Mouse (Mus musculus) embryonic facial prominence, embryonic 15.5 days (tissue): ENCODE results near the gene Hykk. TPM values are rescaled to one million over a fixed set of nuclear protein-coding genes. Genes with fewer than 3 reads are reported as not detected.

Experiments
- ATAC-seq: fragments of 200-750 bp; cut with Nextera tagmentation; 2 replicates; pipeline ENCODE4 v1.8.0; 2017; ENCODE audit warnings: low read depth, moderate TSS enrichment; ENCODE audit not compliant: insufficient number of reproducible peaks, low FRiP score, low TSS enrichment
- H3K27ac ChIP-seq: fragments of 300-500 bp; sonication (generic); replicated peaks from 2 replicates; pipeline ENCODE4 v1.5.1; 2015; ENCODE audit warnings: mild to moderate bottlenecking, inconsistent platforms
- H3K27me3 ChIP-seq: fragments of 300-500 bp; sonication (generic); 2 replicates; pipeline ENCODE4 v1.6.1; 2015; ENCODE audit warnings: inconsistent platforms
- H3K36me3 ChIP-seq: fragments of 300-500 bp; sonication (generic); 2 replicates; pipeline ENCODE4 v1.6.1; 2015; ENCODE audit warnings: mild to moderate bottlenecking, inconsistent platforms
- H3K4me1 ChIP-seq: fragments of 300-500 bp; sonication (generic); 2 replicates; pipeline ENCODE4 v1.6.1; 2015; ENCODE audit warnings: inconsistent platforms
- H3K4me2 ChIP-seq: fragments of 300-500 bp; sonication (generic); replicated peaks from 2 replicates; pipeline ENCODE4 v1.6.1; 2015; ENCODE audit warnings: mild to moderate bottlenecking, inconsistent platforms
- H3K4me3 ChIP-seq: fragments of 300-500 bp; sonication (generic); replicated peaks from 2 replicates; pipeline ENCODE4 v1.5.1; 2015; ENCODE audit warnings: mild to moderate bottlenecking, inconsistent platforms
- H3K9ac ChIP-seq: fragments of 300-500 bp; sonication (generic); 2 replicates; pipeline ENCODE4 v1.6.1; 2015; ENCODE audit warnings: inconsistent platforms
- H3K9me3 ChIP-seq: fragments of 300-500 bp; sonication (generic); replicated peaks from 2 replicates; pipeline ENCODE4 v1.6.1; 2016; ENCODE audit warnings: inconsistent platforms
- whole genome bisulfite sequencing: fragments of 180-500 bp; shearing (Covaris S2); methylation state at CpG from one replicate; pipeline ENCODE4 v1.1.7; 2015; 5-methylcytosine and 5-hydroxymethylcytosine counted together
- polyA plus RNA-seq: library from polyadenylated mRNA; unstranded; fragments of >200 nt; fragmentation: Nextera tagmentation; extraction: Ambion mirVana; gene quantifications from 2 replicates; pipeline ENCODE4 v1.2.1, GENCODE M21; 2015

Gene Hykk
- 4.7 and 5.4 TPM in 2 replicates for polyA plus RNA-seq

DNA sequence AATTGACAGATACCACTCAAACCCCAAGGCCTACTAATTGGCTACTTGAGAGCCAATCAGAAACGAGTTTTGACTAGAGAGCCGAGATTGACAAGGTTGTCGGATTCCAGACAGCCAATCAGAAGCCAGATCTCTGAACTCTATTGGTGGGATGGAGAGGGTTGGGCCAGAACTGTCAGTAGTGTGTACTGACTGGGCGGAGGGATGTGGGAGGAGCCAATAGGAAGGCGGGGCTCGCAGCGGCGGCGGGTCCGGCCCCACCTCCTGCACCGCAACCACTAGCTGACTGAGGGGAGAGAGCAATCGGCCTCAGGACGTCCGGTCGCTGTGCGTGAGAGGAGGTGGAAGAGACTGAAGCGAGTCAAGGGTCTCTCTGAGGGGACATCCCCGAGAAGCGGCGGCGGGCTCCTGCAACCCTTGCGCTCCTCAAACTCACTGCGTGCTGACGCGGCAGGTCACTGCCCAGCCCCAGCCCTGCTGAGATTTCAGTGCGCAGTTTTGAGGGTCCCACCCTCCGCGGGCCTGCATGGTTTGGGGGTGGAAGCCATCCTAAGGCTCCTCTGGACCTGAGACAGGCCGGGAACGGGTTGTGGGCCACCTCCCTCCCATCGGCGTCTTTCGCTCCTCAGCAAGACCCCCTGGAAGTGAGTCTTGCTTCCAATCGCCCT lies at the start of gene Hykk:
TSS of gene Hykk (plus strand) at position 274 of the 668 bp plus-strand sequence.
- peak within 1 kb of the TSS; percentile 91 for H3K4me2 ChIP-seq
- 0 out of 2 replicates have a peak, but pooled peaks cover 6% of the 10 kb centered on the region for H3K4me1 ChIP-seq
- under 1% methylated on average over 34 of the region's 34 CpGs for WGBS
- peak within 1 kb of the TSS; percentile 68 for H3K9ac ChIP-seq
- peak within 1 kb of the TSS; percentile 72 for H3K4me3 ChIP-seq
- peak; percentile 99 for ATAC-seq
- no peaks in the 10 kb centered on the region for H3K27me3 ChIP-seq
- peak within 1 kb of the TSS; percentile 82 for H3K27ac ChIP-seq
- no peaks in the 10 kb centered on the region for H3K9me3 ChIP-seq
- H3K36me3 ChIP-seq = peaks cover 2% of the 10 kb centered on the region

- Histone ChIP-seq H3K9me3 (no peaks in the 10 kb centered on the region), H3K27ac (no peak overlapping the region), H3K4me3 (no peak overlapping the region), H3K9ac (no peak overlapping the region), H3K36me3 (peaks cover 30% of the 10 kb centered on the region), H3K4me2 (no peak overlapping the region), H3K27me3 (no peaks in the 10 kb centered on the region), H3K4me1 (no peaks in the 10 kb centered on the region)
- WGBS = 95% methylated on average over 1 of the region's 1 CpGs
- no peak for ATAC-seq
These were observed 38.3 kb upstream of the Hykk start for GRCm38 (mm10) chr9:54878759-54879158.

- H3K4me1 ChIP-seq = no peaks in the 10 kb centered on the region
- H3K9me3 ChIP-seq = no peaks in the 10 kb centered on the region
- 74% methylated on average over 4 of the region's 4 CpGs for WGBS
- H3K36me3 ChIP-seq = peaks cover 47% of the 10 kb centered on the region
- H3K27me3 ChIP-seq = no peaks in the 10 kb centered on the region
- no peak overlapping the region for H3K4me2 ChIP-seq
- no peak overlapping the region for H3K27ac ChIP-seq
- no peak overlapping the region for H3K9ac ChIP-seq
- ATAC-seq = no peak
- H3K4me3 ChIP-seq = no peak overlapping the region
These were observed 25.0 kb upstream of the Hykk start for GRCm38 (mm10) chr9:54892111-54892510.

GRCm38 (mm10) chr9:54897097-54897496 lies 20.0 kb upstream of the Hykk start:
- 89% methylated on average over 3 of the region's 3 CpGs for WGBS
- H3K27me3 ChIP-seq = no peaks in the 10 kb centered on the region
- ATAC-seq = no peak
- no peaks in the 10 kb centered on the region for H3K4me1 ChIP-seq
- H3K4me2 ChIP-seq = no peak overlapping the region
- H3K9me3 ChIP-seq = no peaks in the 10 kb centered on the region
- no peak overlapping the region for H3K27ac ChIP-seq
- peaks cover 49% of the 10 kb centered on the region for H3K36me3 ChIP-seq
- H3K9ac ChIP-seq = no peak overlapping the region
- no peak overlapping the region for H3K4me3 ChIP-seq

DNA sequence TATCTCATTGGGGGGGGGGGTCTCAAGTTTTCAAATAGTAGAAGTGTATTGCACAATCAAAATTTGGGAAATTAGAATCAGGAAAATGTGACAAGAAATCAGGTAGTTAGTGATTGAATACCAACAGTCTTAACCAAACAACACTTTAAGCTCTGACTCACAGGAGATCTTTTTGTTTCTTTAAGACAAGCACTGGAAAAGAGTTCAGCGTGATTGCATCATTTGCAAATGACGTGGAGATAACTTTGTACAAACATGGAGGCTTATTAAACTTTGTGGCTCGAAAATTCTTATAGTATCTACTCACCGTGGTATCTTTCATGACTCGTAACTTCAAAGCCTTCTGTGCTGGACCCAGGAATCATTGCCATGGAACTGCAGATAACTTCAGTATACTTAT lies 7.6 kb upstream of the Hykk start:
- WGBS = 85% methylated on average over 5 of the region's 5 CpGs
- Histone ChIP-seq H3K36me3 (peaks cover 45% of the 10 kb centered on the region), H3K27ac (no peak overlapping the region), H3K9ac (no peak overlapping the region), H3K4me3 (no peak overlapping the region), H3K4me2 (no peak overlapping the region), H3K27me3 (no peaks in the 10 kb centered on the region), H3K4me1 (no peaks in the 10 kb centered on the region), H3K9me3 (no peaks in the 10 kb centered on the region)
- ATAC-seq = no peak

- Histone ChIP-seq H3K4me2 (no peak overlapping the region), H3K27me3 (no peaks in the 10 kb centered on the region), H3K27ac (no peak overlapping the region), H3K4me3 (no peak overlapping the region), H3K36me3 (peaks cover 4% of the 10 kb centered on the region; the same call in 1 of the 2 replicates), H3K9me3 (no peaks in the 10 kb centered on the region), H3K9ac (no peak overlapping the region), H3K4me1 (0 out of 2 replicates have a peak, but pooled peaks cover 6% of the 10 kb centered on the region)
- no peak for ATAC-seq
- 64% methylated on average over 7 of the region's 7 CpGs for WGBS
These were observed 1.5 kb upstream of the Hykk start for GRCm38 (mm10) chr9:54915576-54915975.

DNA sequence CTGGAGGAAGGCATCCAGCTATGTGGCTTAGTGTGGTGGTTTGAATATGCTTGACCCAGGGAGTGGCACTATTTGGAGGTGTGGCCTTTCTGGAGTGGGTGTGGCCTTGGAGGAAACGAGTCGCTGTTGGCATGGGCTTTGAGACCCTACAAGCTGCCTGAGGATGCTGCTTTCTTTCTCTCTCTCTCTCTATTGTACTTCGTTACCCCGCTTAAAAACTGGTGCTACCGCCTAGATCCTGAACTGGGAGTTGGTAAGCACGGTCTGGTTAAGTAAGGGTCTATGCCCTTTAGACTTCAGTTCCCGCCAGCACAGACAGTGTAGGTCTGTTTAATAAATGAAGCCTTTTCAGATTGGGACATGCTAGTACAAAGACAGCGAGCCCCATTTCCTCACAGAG lies 682 bp upstream of the Hykk start:
- no peaks in the 10 kb centered on the region for H3K9me3 ChIP-seq
- H3K27ac ChIP-seq = no peak overlapping the region
- WGBS = 67% methylated on average over 8 of the region's 8 CpGs
- no peak overlapping the region for H3K9ac ChIP-seq
- H3K36me3 ChIP-seq = peaks cover 4% of the 10 kb centered on the region; the same call in 1 of the 2 replicates
- peak overlapping the region; percentile 91 for H3K4me2 ChIP-seq
- 0 out of 2 replicates have a peak, but pooled peaks cover 6% of the 10 kb centered on the region for H3K4me1 ChIP-seq
- no peak for ATAC-seq
- no peaks in the 10 kb centered on the region for H3K27me3 ChIP-seq
- peak overlapping the region; percentile 72 for H3K4me3 ChIP-seq

GRCm38 (mm10) chr9:54918191-54918590 lies 1.1 kb downstream of the Hykk start:
- H3K9ac ChIP-seq = no peak overlapping the region
- no peaks in the 10 kb centered on the region; the same call in 1 of the 2 replicates for H3K9me3 ChIP-seq
- H3K36me3 ChIP-seq = peaks cover 9% of the 10 kb centered on the region
- H3K27ac ChIP-seq = no peak overlapping the region
- peak overlapping the region; percentile 72 for H3K4me3 ChIP-seq
- peak overlapping the region; percentile 91; the same call in 1 of the 2 replicates for H3K4me2 ChIP-seq
- no peak for ATAC-seq
- H3K27me3 ChIP-seq = no peaks in the 10 kb centered on the region
- WGBS = 74% methylated on average over 2 of the region's 2 CpGs
- H3K4me1 ChIP-seq = 0 out of 2 replicates have a peak, but pooled peaks cover 6% of the 10 kb centered on the region

- no peak overlapping the region for H3K9ac ChIP-seq
- 0 out of 2 replicates have a peak, but pooled peaks cover 6% of the 10 kb centered on the region for H3K4me1 ChIP-seq
- no peak overlapping the region for H3K4me2 ChIP-seq
- no peaks in the 10 kb centered on the region for H3K27me3 ChIP-seq
- no peaks in the 10 kb centered on the region; the same call in 1 of the 2 replicates for H3K9me3 ChIP-seq
- H3K27ac ChIP-seq = no peak overlapping the region
- peaks cover 9% of the 10 kb centered on the region for H3K36me3 ChIP-seq
- no peak for ATAC-seq
- WGBS = 83% methylated on average over 5 of the region's 5 CpGs
- H3K4me3 ChIP-seq = no peak overlapping the region
These were observed 1.7 kb downstream of the Hykk start for GRCm38 (mm10) chr9:54918781-54919180.

- Histone ChIP-seq H3K9ac (no peak overlapping the region), H3K4me3 (no peak overlapping the region), H3K36me3 (peaks cover 9% of the 10 kb centered on the region), H3K4me1 (0 out of 2 replicates have a peak, but pooled peaks cover 6% of the 10 kb centered on the region), H3K27me3 (no peaks in the 10 kb centered on the region), H3K27ac (no peak overlapping the region), H3K9me3 (no peaks in the 10 kb centered on the region; the same call in 1 of the 2 replicates), H3K4me2 (no peak overlapping the region)
- ATAC-seq = no peak
- 74% methylated on average over 4 of the region's 4 CpGs for WGBS
These were observed 2.9 kb downstream of the Hykk start for GRCm38 (mm10) chr9:54919946-54920345.

DNA sequence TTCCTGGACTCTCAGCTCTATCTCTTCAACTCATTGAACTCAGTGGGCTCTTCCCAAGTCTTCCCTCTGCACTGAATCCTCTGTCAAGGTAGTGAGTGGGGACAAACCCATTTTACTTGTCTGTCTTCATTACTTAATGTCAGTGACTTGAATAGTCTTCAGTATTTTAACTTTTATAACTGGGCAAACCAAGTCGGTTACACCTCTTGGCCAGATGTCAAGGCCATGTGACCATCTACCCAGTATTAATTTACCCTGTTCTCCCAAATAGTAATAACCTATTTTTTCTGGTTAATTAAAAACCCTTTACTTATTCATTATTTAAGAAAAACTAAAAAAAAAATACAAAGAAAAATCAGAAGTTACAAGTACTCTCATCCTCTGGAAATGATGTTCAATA lies 13.7 kb downstream of the Hykk start:
- Histone ChIP-seq H3K27ac (no peak overlapping the region), H3K4me1 (no peaks in the 10 kb centered on the region), H3K36me3 (no peaks in the 10 kb centered on the region), H3K4me3 (no peak overlapping the region), H3K9me3 (no peaks in the 10 kb centered on the region), H3K27me3 (no peaks in the 10 kb centered on the region), H3K4me2 (no peak overlapping the region), H3K9ac (no peak overlapping the region)
- 84% methylated on average over 1 of the region's 1 CpGs for WGBS
- ATAC-seq = no peak

DNA sequence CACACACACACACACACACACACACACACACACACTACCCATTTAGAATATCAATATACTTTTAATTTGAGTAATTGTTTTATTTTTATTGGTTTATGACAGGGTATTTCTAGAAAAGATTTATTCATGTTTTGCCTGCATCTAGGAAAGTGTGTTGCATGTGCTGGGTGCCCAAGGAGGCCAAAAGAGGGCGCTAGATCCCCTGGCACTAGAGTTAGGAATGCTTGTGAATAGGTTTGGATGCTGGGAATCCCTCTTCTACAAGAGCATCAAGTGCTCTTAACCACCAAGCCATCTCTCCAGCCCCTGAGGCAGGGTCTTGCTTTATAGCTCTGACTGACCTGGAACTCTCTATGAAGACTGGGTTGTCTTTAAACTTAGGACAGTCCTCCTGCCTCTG lies 14.7 kb downstream of the Hykk start:
- Histone ChIP-seq H3K9me3 (no peaks in the 10 kb centered on the region), H3K4me2 (no peak overlapping the region), H3K9ac (no peak overlapping the region), H3K27ac (no peak overlapping the region), H3K4me1 (no peaks in the 10 kb centered on the region), H3K4me3 (no peak overlapping the region), H3K36me3 (no peaks in the 10 kb centered on the region), H3K27me3 (no peaks in the 10 kb centered on the region)
- 6% methylated on average over 1 of the region's 1 CpGs for WGBS
- no peak for ATAC-seq
